Mouse (Mus musculus) hindbrain, embryonic 11.5 days (tissue): ENCODE measurements around the gene Hs6st1. TPM values are rescaled to one million over a fixed set of nuclear protein-coding genes. Genes with fewer than 3 reads are reported as not detected.

Experiments used
- ATAC-seq: fragments of 200-750 bp; cut with Nextera tagmentation; 2 replicates; pipeline ENCODE4 v1.8.0; 2017; ENCODE audit warnings: mild to moderate bottlenecking, moderate TSS enrichment, moderate library complexity; ENCODE audit not compliant: low FRiP score
- DNase-seq: peaks from one replicate; pipeline ENCODE4 v3.0.0-alpha.2; 2015; ENCODE audit warnings: low spot score
- H3K27ac ChIP-seq: fragments of 300-500 bp; sonication (generic); 2 replicates; pipeline ENCODE4 v1.5.1; 2014; ENCODE audit warnings: mild to moderate bottlenecking, low read depth, low read length
- H3K27me3 ChIP-seq: fragments of 300-500 bp; sonication (generic); 2 replicates; pipeline ENCODE4 v1.6.1; 2014; ENCODE audit warnings: mild to moderate bottlenecking, low read length, moderate library complexity, mixed read lengths; ENCODE audit not compliant: control insufficient read depth, insufficient read depth
- H3K36me3 ChIP-seq: fragments of 300-500 bp; sonication (generic); 2 replicates; pipeline ENCODE4 v1.6.1; 2014; ENCODE audit warnings: mild to moderate bottlenecking, low read length, moderate library complexity, mixed read lengths; ENCODE audit not compliant: control insufficient read depth, insufficient read depth
- H3K4me1 ChIP-seq: fragments of 300-500 bp; sonication (generic); replicated peaks from 2 replicates; pipeline ENCODE4 v1.6.1; 2014; ENCODE audit warnings: low read length, mixed read lengths; ENCODE audit not compliant: control insufficient read depth, insufficient read depth
- H3K4me2 ChIP-seq: fragments of 300-500 bp; sonication (generic); replicated peaks from 2 replicates; pipeline ENCODE4 v1.6.1; 2014; ENCODE audit warnings: mild to moderate bottlenecking, low read depth, low read length
- H3K4me3 ChIP-seq: fragments of 300-500 bp; sonication (generic); 2 replicates; pipeline ENCODE4 v1.5.1; 2014; ENCODE audit warnings: low read depth, low read length
- H3K9ac ChIP-seq: fragments of 300-500 bp; sonication (generic); 2 replicates; pipeline ENCODE4 v1.6.1; 2014; ENCODE audit warnings: low read depth, low read length
- H3K9me3 ChIP-seq: fragments of 300-500 bp; sonication (generic); 2 replicates; pipeline ENCODE4 v1.6.1; 2016; ENCODE audit warnings: low read length; ENCODE audit not compliant: control insufficient read depth
- WGBS: fragments of 180-500 bp; shearing (Covaris S2); extraction: QIAGEN DNeasy Blood & Tissue Kit; methylation state at CpG from one replicate; pipeline ENCODE4 v1.1.7; 2014; 5-methylcytosine and 5-hydroxymethylcytosine counted together
- polyA plus RNA-seq: library from polyadenylated mRNA; unstranded; fragments of >200 nt; fragmentation: Nextera tagmentation; extraction: Ambion mirVana; gene quantifications from 2 replicates; pipeline ENCODE4 v1.2.1, GENCODE M21; 2014

Hs6st1 gene
- polyA plus RNA-seq, 1 experiment from 2014 or later: 10.7 TPM

GRCm38 (mm10) chr1:36062826-36063640 is 5.2 kb upstream of the Hs6st1 start:
- H3K9me3 ChIP-seq: no peaks in the 10 kb centered on the region
- no peak overlapping the region for H3K4me3 ChIP-seq
- no peaks in the 10 kb centered on the region for H3K36me3 ChIP-seq
- 77% methylated on average over 9 of the region's 9 CpGs for WGBS
- H3K4me2 ChIP-seq: no peak overlapping the region
- H3K27ac ChIP-seq: no peak overlapping the region
- peaks cover 7% of the 10 kb centered on the region; the same call in 1 of the 2 replicates for H3K4me1 ChIP-seq
- H3K9ac ChIP-seq: no peak overlapping the region
- H3K27me3 ChIP-seq: no peaks in the 10 kb centered on the region
- no peak for DNase-seq
- no peak for ATAC-seq

- H3K27ac ChIP-seq: no peak overlapping the region
- no peak overlapping the region for H3K9ac ChIP-seq
- peaks cover 7% of the 10 kb centered on the region; the same call in 1 of the 2 replicates for H3K4me1 ChIP-seq
- no peaks in the 10 kb centered on the region for H3K9me3 ChIP-seq
- H3K36me3 ChIP-seq: no peaks in the 10 kb centered on the region
- WGBS: 66% methylated on average over 2 of the region's 2 CpGs
- ATAC-seq: no peak
- no peak overlapping the region for H3K4me3 ChIP-seq
- no peaks in the 10 kb centered on the region for H3K27me3 ChIP-seq
- no peak for DNase-seq
- no peak overlapping the region for H3K4me2 ChIP-seq
Observed at GRCm38 (mm10) chr1:36063641-36063955, 4.6 kb upstream of the Hs6st1 start.

- H3K4me2 ChIP-seq: peak overlapping the region; percentile 24; the same call in 1 of the 2 replicates
- no peak overlapping the region; the same call in 1 of the 2 replicates for H3K4me3 ChIP-seq
Observed at GRCm38 (mm10) chr1:36064223-36064622, 4.0 kb upstream of the Hs6st1 start.

GRCm38 (mm10) chr1:36064861-36065760 is 3.1 kb upstream of the Hs6st1 start:
- H3K9ac ChIP-seq: peak overlapping the region; percentile 38
- no peaks in the 10 kb centered on the region for H3K9me3 ChIP-seq
- H3K27ac ChIP-seq: no peak overlapping the region
- H3K4me1 ChIP-seq: peaks cover 11% of the 10 kb centered on the region; the same call in 1 of the 2 replicates
- DNase-seq (peak; percentile 91), ATAC-seq (peak; percentile 67)
- peak overlapping the region; percentile 24 for H3K4me2 ChIP-seq
- H3K4me3 ChIP-seq: no peak overlapping the region; the same call in 1 of the 2 replicates
- 0% methylated on average over 24 of the region's 24 CpGs for WGBS
- no peaks in the 10 kb centered on the region for H3K27me3 ChIP-seq
- H3K36me3 ChIP-seq: no peaks in the 10 kb centered on the region

More at GRCm38 (mm10) chr1:36064223-36064622, 4.0 kb upstream of the Hs6st1 start:
- Histone ChIP-seq H3K27me3 (no peaks in the 10 kb centered on the region), H3K36me3 (no peaks in the 10 kb centered on the region), H3K4me1 (peaks cover 7% of the 10 kb centered on the region; the same call in 1 of the 2 replicates), H3K27ac (no peak overlapping the region), H3K9ac (peak overlapping the region; percentile 35), H3K9me3 (no peaks in the 10 kb centered on the region)
- WGBS: 32% methylated on average over 4 of the region's 4 CpGs
- DNase-seq (no peak), ATAC-seq (no peak)

- WGBS: 54% methylated on average over 9 of the region's 9 CpGs
- Histone ChIP-seq H3K36me3 (no peaks in the 10 kb centered on the region), H3K27ac (no peak overlapping the region), H3K4me2 (0 out of 2 replicates have a peak overlapping the region, but pooled peaks have one; percentile 18), H3K27me3 (no peaks in the 10 kb centered on the region), H3K9ac (no peak overlapping the region), H3K9me3 (no peaks in the 10 kb centered on the region), H3K4me3 (no peak overlapping the region), H3K4me1 (peaks cover 16% of the 10 kb centered on the region)
- DNase-seq (no peak), ATAC-seq (no peak)
Observed at GRCm38 (mm10) chr1:36065761-36066150, 2.4 kb upstream of the Hs6st1 start.

- Histone ChIP-seq H3K9ac (no peak overlapping the region), H3K9me3 (no peaks in the 10 kb centered on the region), H3K27ac (no peak overlapping the region), H3K4me2 (no peak overlapping the region), H3K36me3 (no peaks in the 10 kb centered on the region), H3K27me3 (no peaks in the 10 kb centered on the region), H3K4me1 (peaks cover 20% of the 10 kb centered on the region), H3K4me3 (no peak overlapping the region)
- 88% methylated on average over 6 of the region's 6 CpGs for WGBS
- ATAC-seq (no peak), DNase-seq (no peak)
Observed at GRCm38 (mm10) chr1:36066216-36066980, 1.8 kb upstream of the Hs6st1 start.

- Histone ChIP-seq H3K36me3 (no peaks in the 10 kb centered on the region), H3K27me3 (no peaks in the 10 kb centered on the region), H3K9ac (no peak overlapping the region), H3K4me3 (no peak overlapping the region), H3K4me2 (no peak overlapping the region), H3K4me1 (peaks cover 24% of the 10 kb centered on the region), H3K27ac (no peak overlapping the region), H3K9me3 (no peaks in the 10 kb centered on the region)
- ATAC-seq: no peak
- WGBS: 77% methylated on average over 4 of the region's 4 CpGs
- DNase-seq: no peak
Observed at GRCm38 (mm10) chr1:36067201-36067600, 999 bp upstream of the Hs6st1 start.

GRCm38 (mm10) chr1:36067611-36068010 is 589 bp upstream of the Hs6st1 start:
- no peak; the same call in 1 of the 2 replicates for ATAC-seq

More at GRCm38 (mm10) chr1:36067611-36068010, 589 bp upstream of the Hs6st1 start:
- no peak overlapping the region for H3K27ac ChIP-seq
- H3K9ac ChIP-seq: 0 out of 2 replicates have a peak overlapping the region, but pooled peaks have one; percentile 5
- H3K9me3 ChIP-seq: no peaks in the 10 kb centered on the region
- no peaks in the 10 kb centered on the region for H3K36me3 ChIP-seq
- no peak for DNase-seq
- H3K4me2 ChIP-seq: peak overlapping the region; percentile 97
- 19% methylated on average over 12 of the region's 12 CpGs for WGBS
- H3K4me3 ChIP-seq: peak overlapping the region; percentile 85
- H3K4me1 ChIP-seq: peaks cover 24% of the 10 kb centered on the region
- H3K27me3 ChIP-seq: no peaks in the 10 kb centered on the region
